9 mouse cellular contexts compared by ENCODE assay signal in genomic region chr5:7965281-7965680, GRCm38 (mm10). TPM values are rescaled to one million over a fixed set of nuclear protein-coding genes. Genes with fewer than 3 reads are reported as not detected.
A peak's percentile ranks its signal among the peaks of the same experiment; 100 is the strongest.
DNase-seq lines count a peak whose midpoint lies in the region; ATAC-seq and TF ChIP-seq lines count a peak whose summit lies in the region.
"Had no signal": no experiment of that assay in that cellular context is flagged by ENCODE, and none has a peak within 500 bp of the region (broad histone marks: within the 10 kb centered on the region; RNA-seq: fewer than 3 reads in every experiment).

No protein-coding gene starts in this region.

- TF ChIP-seq CTCF in forebrain, postnatal 0 days (IDR thresholded peaks at IDR 0.05; ENCODE audit: low read depth): peak; percentile 62
- TF ChIP-seq CTCF in liver, embryonic 14.5 days (IDR thresholded peaks at IDR 0.05; ENCODE audit: low read depth): peak; percentile 50
- peak; percentile 41; the same call in 1 of the 2 replicates for TF ChIP-seq CTCF in small intestine, adult 2 months (IDR thresholded peaks at IDR 0.05; ENCODE audit: extremely low read depth, insufficient read length, insufficient replicate concordance, low read depth, low read length)

- no peak for TF ChIP-seq POLR2A in small intestine, adult 2 months (IDR thresholded peaks at IDR 0.05; ENCODE audit: low read depth, low read length)

- H3K27me3 ChIP-seq in forebrain, postnatal 0 days (ENCODE audit: insufficient read depth, low read length): no peaks in the 10 kb centered on the region
- no peaks in the 10 kb centered on the region for H3K27me3 ChIP-seq in forebrain, embryonic 13.5 days
- no peaks in the 10 kb centered on the region for H3K27me3 ChIP-seq in liver, embryonic 14.5 days (ENCODE audit: control insufficient read depth, insufficient read depth, low read length)
- no peaks in the 10 kb centered on the region for H3K27me3 ChIP-seq in small intestine, adult 2 months (ENCODE audit: control insufficient read depth, insufficient read depth, low read length)
- H3K27me3 ChIP-seq: heart, embryonic 15.5 days had no signal

- no peaks in the 10 kb centered on the region for H3K4me1 ChIP-seq in forebrain, postnatal 0 days (ENCODE audit: insufficient read depth)
- peaks cover 3% of the 10 kb centered on the region for H3K4me1 ChIP-seq in forebrain, embryonic 13.5 days
- H3K4me1 ChIP-seq in liver, embryonic 14.5 days (replicated peaks; ENCODE audit: control insufficient read depth in 2 of 2, insufficient read depth in 2 of 2, low read length in 1 of 2): no peaks in the 10 kb centered on the region
- H3K4me1 ChIP-seq in small intestine, adult 2 months (ENCODE audit: control insufficient read depth, insufficient read depth, insufficient read length, low read length): 0 out of 2 replicates have a peak, but pooled peaks cover 1% of the 10 kb centered on the region

- H3K9me3 ChIP-seq in forebrain, postnatal 0 days (ENCODE audit: low read length): no peaks in the 10 kb centered on the region
- H3K9me3 ChIP-seq in forebrain, embryonic 13.5 days (replicated peaks): no peaks in the 10 kb centered on the region
- no peaks in the 10 kb centered on the region for H3K9me3 ChIP-seq in liver, embryonic 14.5 days (ENCODE audit: control insufficient read depth, low read length)
- H3K9me3 ChIP-seq: heart, embryonic 15.5 days had no signal

- H3K9ac ChIP-seq in forebrain, postnatal 0 days: no peak overlapping the region
- no peak overlapping the region for H3K9ac ChIP-seq in forebrain, embryonic 13.5 days
- no peak overlapping the region for H3K9ac ChIP-seq in liver, embryonic 14.5 days (replicated peaks)
- H3K9ac ChIP-seq: heart, embryonic 15.5 days had no signal

- no peak overlapping the region for H3K4me3 ChIP-seq in forebrain, postnatal 0 days (ENCODE audit: low read depth, low read length)
- H3K4me3 ChIP-seq in forebrain, embryonic 13.5 days: no peak overlapping the region
- no peak overlapping the region for H3K4me3 ChIP-seq in liver, embryonic 14.5 days (ENCODE audit: insufficient read depth in 1 of 2, low read depth in 2 of 2, low read length in 2 of 2)
- H3K4me3 ChIP-seq in small intestine, adult 2 months (ENCODE audit: low read depth, low read length): no peak overlapping the region
- H3K4me3 ChIP-seq: heart, embryonic 15.5 days had no signal

- 33% methylated on average over 3 of the region's 3 CpGs for WGBS in forebrain, postnatal 0 days
- 30% methylated on average over 3 of the region's 3 CpGs for WGBS in forebrain, embryonic 13.5 days
- 23% methylated on average over 3 of the region's 3 CpGs for WGBS in liver, embryonic 14.5 days (ENCODE audit: insufficient replicate concordance)
- WGBS in small intestine, adult 2 months: 30% methylated on average over 3 of the region's 3 CpGs

- no peak overlapping the region for H3K4me2 ChIP-seq in forebrain, postnatal 0 days (ENCODE audit: low read depth)
- H3K4me2 ChIP-seq in forebrain, embryonic 13.5 days: no peak overlapping the region
- no peak overlapping the region for H3K4me2 ChIP-seq in liver, embryonic 14.5 days (ENCODE audit: low read depth)
- H3K4me2 ChIP-seq: heart, embryonic 15.5 days had no signal

- TF ChIP-seq EP300 in liver, embryonic 14.5 days (IDR thresholded peaks at IDR 0.05; ENCODE audit: low read depth): no peak

- peak; percentile 27; the same call in 1 of the 2 replicates for ATAC-seq in forebrain, postnatal 0 days
- ATAC-seq in forebrain, embryonic 13.5 days: no peak
- ATAC-seq in liver, embryonic 14.5 days (ENCODE audit: insufficient read depth): no peak

- peak; percentile 53 for DNase-seq in forebrain, postnatal 0 days
- DNase-seq in urinary bladder, postnatal 25 days (ENCODE audit: low spot score): peak; percentile 36
- no peak for DNase-seq in urinary bladder, adult 2 months (ENCODE audit: low spot score)
- peak; percentile 8 for DNase-seq in embryo, embryonic 10 days (ENCODE audit: low spot score)
- DNase-seq in kidney, adult 9 months: peak; percentile 56
- DNase-seq in liver, embryonic 14.5 days (ENCODE audit: low read depth in 3 of 3, low spot score in 3 of 3): no peak

- no peaks in the 10 kb centered on the region for H3K36me3 ChIP-seq in forebrain, postnatal 0 days (ENCODE audit: insufficient read depth)
- no peaks in the 10 kb centered on the region for H3K36me3 ChIP-seq in forebrain, embryonic 13.5 days (ENCODE audit: poor library complexity, severe bottlenecking)
- H3K36me3 ChIP-seq in liver, embryonic 14.5 days (replicated peaks; ENCODE audit: control insufficient read depth, insufficient read depth, low read depth): no peaks in the 10 kb centered on the region
- no peaks in the 10 kb centered on the region for H3K36me3 ChIP-seq in small intestine, adult 2 months (ENCODE audit: control insufficient read depth, insufficient read depth, low read length)
- H3K36me3 ChIP-seq: heart, embryonic 15.5 days had no signal

- no peak overlapping the region for H3K27ac ChIP-seq in forebrain, postnatal 0 days (ENCODE audit: low read depth, low read length)
- no peak overlapping the region for H3K27ac ChIP-seq in forebrain, embryonic 13.5 days
- H3K27ac ChIP-seq in liver, embryonic 14.5 days: no peak overlapping the region
- H3K27ac ChIP-seq in small intestine, adult 2 months (ENCODE audit: insufficient read depth, low read depth, low read length): no peak overlapping the region
- H3K27ac ChIP-seq: heart, embryonic 15.5 days had no signal

RNA-seq across cellular contexts. Expression of gene Steap4, which starts 5.0 kb away (rescaled TPM):
- total RNA-seq in forebrain, postnatal 0 days (2014; rRNA removed): 0.23 and 0.43 TPM in 2 replicates
- 0.33 and 0.46 TPM in 2 replicates for polyA plus RNA-seq in forebrain, postnatal 0 days (2015; fragmentation: Nextera tagmentation; extraction: Ambion mirVana)
- polyA plus RNA-seq in forebrain, embryonic 13.5 days (2015; fragmentation: Nextera tagmentation; extraction: Ambion mirVana): 0.16 and 0.17 TPM in 2 replicates
- 9.7 and 13.3 TPM in 2 replicates for polyA plus RNA-seq in urinary bladder, adult 2 months (2012; rRNA removed)
- 1.6 and 2.0 TPM in 2 replicates for polyA plus RNA-seq in liver, embryonic 14.5 days (2012; rRNA removed)
- polyA plus RNA-seq in liver, embryonic 14.5 days (2014; fragmentation: Nextera tagmentation; extraction: Ambion mirVana): 2.9 and 4.5 TPM in 2 replicates
- polyA plus RNA-seq in small intestine, adult 2 months (2012; rRNA removed): 0.19 and 0.85 TPM in 2 replicates

Comparison
In these comparisons a context has a peak if more than half of its experiments do, and no peak if none do; other contexts are left out.
1. DNase-seq: peak in forebrain, postnatal 0 days (single experiment), urinary bladder, postnatal 25 days (single experiment), embryo, embryonic 10 days (single experiment) and kidney, adult 9 months (single experiment); none in urinary bladder, adult 2 months (single experiment) and liver, embryonic 14.5 days (0 of 3).
2. Peak in every context shown above with its lines, with median percentiles within 50 percentile points of each other: CTCF ChIP-seq.